Mouse (Mus musculus) layer of hippocampus, postnatal 25 days (tissue): ENCODE results near the gene Glg1. TPM values are rescaled to one million over a fixed set of nuclear protein-coding genes. Genes with fewer than 3 reads are reported as not detected.
"Not testable (repeated sequence)": the region's sequence is repeated elsewhere in the genome, so short reads cannot be mapped to it uniquely, and the experiment has no call there.

Experiments
- DNase-seq, 2 experiments: peaks; one replicate each; pipeline ENCODE4 v3.0.0; 2022; ENCODE audit warnings: mixed read lengths in 2 of 2, low spot score in 1 of 2; ENCODE audit errors: extremely low spot score in 1 of 2
- total RNA-seq, 2 experiments: library from RNA; stranded (reverse); gene quantifications; 2 replicates each; pipeline ENCODE4 v1.2.3; 2021

The Glg1 gene
- 100 to 1,000 TPM; 141 to 143 TPM for total RNA-seq

DNA sequence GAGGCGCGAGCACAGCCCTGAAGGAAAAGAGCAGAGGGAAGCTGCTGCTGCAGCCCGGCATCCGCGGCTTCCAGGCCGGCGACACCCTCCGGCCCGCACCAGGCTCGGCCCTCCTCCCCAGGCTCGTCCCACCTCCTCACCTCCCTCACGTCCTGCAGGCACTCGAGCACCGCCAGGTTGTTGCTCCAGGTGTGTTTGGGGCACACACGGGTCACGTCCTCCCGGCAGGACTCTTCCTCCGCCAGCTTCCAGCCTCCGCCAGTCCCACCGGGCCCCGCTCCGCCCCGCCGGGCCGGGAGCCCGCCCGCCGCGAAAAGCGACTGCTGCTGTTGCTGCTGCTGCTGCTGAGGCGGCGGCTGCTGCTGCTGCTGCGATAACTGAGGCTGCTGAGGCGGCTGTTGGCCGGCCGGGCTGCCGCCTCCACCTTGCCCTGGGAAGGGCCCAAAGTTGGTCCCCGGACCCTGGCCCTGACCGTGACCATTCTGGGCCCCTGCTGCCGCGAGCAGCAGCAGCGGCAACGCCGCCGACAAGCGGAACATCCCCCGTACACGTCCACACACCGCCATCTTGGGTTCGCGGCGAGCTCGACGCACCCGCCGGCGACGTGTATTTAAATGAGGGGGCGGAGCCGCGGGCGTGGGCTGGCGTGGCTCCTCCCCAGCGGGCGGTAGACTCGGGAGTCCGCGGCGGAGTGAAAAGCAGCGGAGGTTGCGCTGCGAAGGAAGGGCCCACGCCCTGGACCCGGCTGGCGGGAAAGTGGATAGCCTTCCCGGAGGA is at the start of gene Glg1:
Glg1 (minus strand) TSS at position 586 of the 777 bp plus-strand sequence.
- DNase-seq, result peak; percentile 87 to 94

- no peak for DNase-seq
These were observed 46.2 kb upstream of the Glg1 start for GRCm38 (mm10) chr8:111305031-111305730.

DNA sequence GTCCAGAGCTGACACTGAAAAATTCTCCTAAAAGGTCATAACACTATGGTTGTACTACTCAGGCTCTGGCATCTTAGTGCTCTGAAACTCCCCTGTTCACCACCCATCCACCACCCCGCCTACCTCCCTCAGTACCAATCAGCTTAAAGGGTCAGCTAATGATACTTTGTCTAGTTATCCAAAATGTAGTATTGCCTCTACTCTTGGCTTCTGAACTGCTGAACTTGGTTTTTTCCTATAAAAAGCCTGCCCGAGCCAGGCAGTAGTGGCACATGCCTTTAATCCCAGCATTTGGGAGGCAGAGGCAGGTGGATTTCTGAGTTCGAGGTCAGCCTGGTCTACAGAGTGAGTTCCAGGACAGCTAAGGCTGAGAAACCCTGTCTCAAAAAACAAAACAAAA is 45.3 kb upstream of the Glg1 start:
- DNase-seq, result no peak

DNA sequence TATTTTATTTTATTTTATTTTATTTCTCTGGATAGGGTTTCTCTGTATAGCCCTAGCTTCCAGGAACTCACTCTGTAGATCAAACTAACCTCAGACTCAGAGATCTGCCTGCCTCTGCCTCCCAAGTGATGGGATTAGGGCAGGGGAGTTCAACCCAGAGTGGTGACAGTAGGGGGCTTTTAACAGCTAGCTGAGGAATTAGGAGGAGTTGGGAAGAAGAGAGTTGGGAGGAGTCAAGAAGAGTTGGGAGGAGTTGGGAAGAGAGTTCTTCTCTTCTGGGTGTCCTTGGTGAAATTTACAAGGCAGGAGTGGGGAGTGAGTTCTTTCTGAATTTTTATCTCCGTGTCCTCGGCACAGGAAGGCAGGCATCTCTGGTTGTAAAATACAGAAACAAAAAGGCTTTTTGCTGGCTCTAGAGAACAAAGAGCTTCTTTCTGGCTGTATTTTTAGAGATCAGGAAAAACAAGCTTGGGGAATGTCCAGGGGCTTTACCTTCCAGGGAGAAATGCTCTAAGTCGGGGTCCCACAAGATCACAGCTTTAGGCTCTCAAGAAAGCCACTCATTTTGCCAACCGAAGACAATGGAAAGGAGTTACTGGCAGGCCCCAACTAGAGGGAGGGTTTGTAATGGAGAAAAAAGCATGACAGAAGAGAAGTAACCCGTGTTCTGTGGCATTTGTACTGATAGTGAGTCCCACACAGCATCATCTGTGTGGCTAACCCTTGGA is 44.2 kb upstream of the Glg1 start:
- not testable (repeated sequence) for DNase-seq

DNA sequence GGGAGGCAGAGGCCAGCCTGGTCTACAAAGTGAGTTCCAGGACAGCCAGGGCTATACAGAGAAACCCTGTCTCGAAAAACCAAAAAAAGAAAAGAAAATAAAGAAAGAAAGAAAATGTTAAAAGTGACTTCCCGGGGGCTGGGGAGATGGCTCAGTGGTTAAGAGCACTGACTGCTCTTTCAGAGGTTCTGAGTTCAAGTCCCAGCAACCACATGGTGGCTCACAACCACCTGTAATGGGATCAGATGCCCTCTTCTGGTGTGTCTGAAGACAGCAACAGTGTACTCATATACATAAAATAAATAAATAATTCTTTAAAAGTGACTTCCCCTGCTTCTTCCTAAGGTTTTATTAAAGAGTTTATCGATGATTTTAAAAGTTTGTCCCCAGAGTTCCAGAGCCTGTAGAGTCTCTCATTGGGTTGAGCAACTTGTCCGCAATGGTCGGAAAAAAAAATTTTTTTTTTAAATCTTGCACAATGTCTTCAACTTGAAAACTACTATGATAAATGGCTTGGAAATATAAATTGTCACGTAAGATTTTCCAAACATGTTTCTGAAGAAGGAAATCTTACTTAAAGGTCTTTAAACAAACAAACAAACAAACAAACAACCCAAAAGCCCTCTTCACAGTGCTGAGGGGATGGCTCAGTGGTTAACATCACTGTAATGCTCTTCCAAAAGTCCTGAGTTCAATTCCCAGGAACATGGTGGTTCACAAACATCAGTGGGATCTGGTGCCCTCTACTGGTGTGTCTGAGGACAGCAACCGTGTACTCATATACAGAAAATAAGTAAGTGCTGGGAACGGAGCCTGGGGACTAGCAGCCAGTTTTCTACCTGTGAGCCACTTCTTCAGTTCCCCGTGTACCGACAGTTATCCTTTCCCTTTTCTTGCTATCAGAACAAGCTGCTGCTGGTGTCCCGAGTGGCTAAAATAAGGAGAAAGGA is 41.9 kb upstream of the Glg1 start:
- DNase-seq, result peak in 1 of 2 experiments; percentile 6

- DNase-seq, result peak; percentile 82
These were observed 41.0 kb upstream of the Glg1 start, which contains the start of gene Rfwd3 for GRCm38 (mm10) chr8:111299821-111300568. Rfwd3 (minus strand) TSS chr8:111300222.

- peak; percentile 20 to 25 for DNase-seq
These were observed 40.4 kb upstream of the Glg1 start for GRCm38 (mm10) chr8:111299363-111299820.

GRCm38 (mm10) chr8:111298011-111298410 is 39.0 kb upstream of the Glg1 start:
- DNase-seq, result no peak

GRCm38 (mm10) chr8:111291733-111292132 is 32.7 kb upstream of the Glg1 start:
- no peak for DNase-seq

GRCm38 (mm10) chr8:111290586-111290985 is 31.6 kb upstream of the Glg1 start:
- no peak for DNase-seq

GRCm38 (mm10) chr8:111285603-111286002 is 26.6 kb upstream of the Glg1 start:
- no peak for DNase-seq

GRCm38 (mm10) chr8:111282093-111282492 is 23.1 kb upstream of the Glg1 start:
- DNase-seq, result no peak

GRCm38 (mm10) chr8:111268277-111268676 is 9.3 kb upstream of the Glg1 start:
- no peak for DNase-seq

- not testable (repeated sequence) for DNase-seq
These were observed 7.1 kb upstream of the Glg1 start for GRCm38 (mm10) chr8:111266161-111266560.

GRCm38 (mm10) chr8:111264693-111265220 is 5.7 kb upstream of the Glg1 start:
- DNase-seq, result no peak

DNA sequence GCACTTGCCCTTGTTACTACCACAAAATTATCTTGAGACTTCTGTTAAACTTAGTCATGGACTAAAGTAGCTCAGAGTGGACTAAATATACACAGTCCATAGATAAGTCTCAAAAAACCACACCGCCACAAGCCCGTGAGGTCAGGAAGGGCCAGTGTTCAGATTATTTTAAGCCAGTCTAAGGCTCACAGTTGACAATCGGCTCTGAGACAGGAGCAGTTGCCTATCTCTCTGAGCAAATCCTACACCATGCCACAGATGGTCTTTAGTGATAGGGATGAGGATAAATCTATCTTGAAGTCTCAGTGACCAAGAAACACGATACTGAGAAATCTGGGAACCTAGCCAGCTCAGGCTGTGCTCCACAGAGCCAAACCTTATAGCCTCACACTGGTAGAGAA is 3.0 kb upstream of the Glg1 start:
- no peak for DNase-seq

DNA sequence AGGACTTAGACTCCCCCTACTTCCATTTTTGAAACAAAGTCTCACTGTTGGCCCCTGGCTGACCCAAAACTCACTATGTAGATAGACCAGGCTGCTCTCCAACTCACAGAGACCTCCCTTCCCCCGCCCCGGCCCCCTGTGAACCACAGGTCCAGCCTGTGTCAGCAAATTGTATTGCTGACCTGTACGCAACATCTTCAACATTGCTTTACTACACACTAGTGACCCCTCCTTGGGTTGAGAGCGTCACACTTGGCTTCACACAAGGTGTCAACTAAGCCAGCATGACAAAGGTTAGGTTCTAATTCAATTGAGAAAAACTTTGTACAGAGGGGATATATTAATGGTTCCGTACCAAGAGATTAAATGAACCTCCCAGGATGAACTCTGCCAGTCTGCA is 1.2 kb upstream of the Glg1 start:
- no peak for DNase-seq

DNA sequence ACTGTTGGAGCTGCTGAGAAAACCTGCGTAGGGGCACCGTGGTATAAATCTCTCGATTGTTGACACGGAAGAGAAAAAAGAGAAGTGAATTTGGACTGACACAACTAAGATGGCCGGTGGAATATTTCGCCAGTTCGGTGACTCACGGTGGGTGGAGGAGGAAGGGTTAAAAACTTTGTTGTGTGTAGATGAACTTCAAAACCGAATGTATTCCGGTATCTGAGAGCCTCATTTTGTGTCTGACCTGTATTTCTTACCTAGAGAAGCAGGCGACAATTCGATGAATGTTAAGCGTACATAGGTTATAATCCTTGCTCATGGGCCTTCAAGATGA is 359 bp upstream of the Glg1 start:
- no peak for DNase-seq

DNA sequence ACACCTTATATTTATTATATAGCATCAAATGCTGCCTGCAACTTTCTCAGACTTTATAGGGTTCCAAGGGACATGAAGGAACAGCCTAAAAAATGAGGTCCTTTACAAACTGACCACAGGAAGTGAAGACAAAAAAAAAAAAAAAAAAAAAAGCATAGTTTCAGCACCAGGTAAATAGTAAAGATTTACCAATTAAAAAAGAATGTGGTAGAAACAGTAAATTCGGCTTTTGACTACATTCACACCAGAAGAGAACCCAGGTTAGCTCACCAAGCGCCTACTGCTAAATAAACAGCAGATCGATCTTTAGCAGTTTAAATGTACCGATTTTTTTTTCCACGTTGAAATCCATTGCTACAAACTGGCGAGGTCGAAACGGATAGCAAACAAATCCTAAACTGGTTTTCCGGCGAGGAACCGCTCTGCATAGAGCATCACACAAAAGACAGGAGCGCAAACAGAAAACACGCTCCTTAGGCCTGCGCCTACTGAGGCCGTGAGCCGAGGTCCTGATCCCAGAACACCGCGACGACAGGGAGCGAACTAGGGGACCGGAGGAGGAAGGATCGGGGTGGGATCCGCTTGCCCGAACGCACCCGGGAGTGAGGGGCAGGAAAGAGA is 896 bp downstream of the Glg1 start:
- DNase-seq, result peak in 1 of 2 experiments; percentile 20
